Mouse (Mus musculus) hindbrain, embryonic 15.5 days (tissue): Measurements from ENCODE around the gene Rexo4. TPM values are rescaled to one million over a fixed set of nuclear protein-coding genes. Genes with fewer than 3 reads are reported as not detected.

Source experiments
- polyA plus RNA-seq: library from polyadenylated mRNA; unstranded; fragments of >200 nt; fragmentation: Nextera tagmentation; extraction: Ambion mirVana; gene quantifications from 2 replicates; pipeline ENCODE4 v1.2.1, GENCODE M21; 2015

Gene Rexo4
- polyA plus RNA-seq, 1 experiment from 2014 or later = 39.3 TPM

Other genes starting within 250 kb of the Rexo4 start
- 0.08 TPM in 1 of 2 replicates, not detected in the other for gene Abo, start 99.4 kb downstream of the Rexo4 start, polyA plus RNA-seq
- gene Surf6, start 61.5 kb downstream of the Rexo4 start, polyA plus RNA-seq = 28.9 and 31.2 TPM in 2 replicates
- gene Med22, start 53.7 kb downstream of the Rexo4 start, polyA plus RNA-seq = 126 TPM in 2 replicates
- gene Rpl7a, start 53.6 kb downstream of the Rexo4 start, polyA plus RNA-seq = 390 and 399 TPM in 2 replicates
- 56.9 and 57.2 TPM in 2 replicates for gene Surf2, start 48.0 kb downstream of the Rexo4 start, polyA plus RNA-seq
- 84.8 and 87.1 TPM in 2 replicates for gene Surf1, start 47.9 kb downstream of the Rexo4 start, polyA plus RNA-seq
- gene Surf4, start 30.5 kb downstream of the Rexo4 start, polyA plus RNA-seq = 111 and 114 TPM in 2 replicates
- gene Stkld1, start 30.3 kb downstream of the Rexo4 start, polyA plus RNA-seq = 0.12 TPM in 1 of 2 replicates, not detected in the other
- gene Adamts13, start 9.0 kb upstream of the Rexo4 start, polyA plus RNA-seq = not detected in 2 replicates
- 103 and 105 TPM in 2 replicates for gene Cacfd1, start 45.5 kb upstream of the Rexo4 start, polyA plus RNA-seq
- 13.8 and 14.1 TPM in 2 replicates for gene Slc2a6, start 63.6 kb upstream of the Rexo4 start, polyA plus RNA-seq
- gene Mymk, start 107.8 kb upstream of the Rexo4 start, polyA plus RNA-seq = 0.22 and 0.35 TPM in 2 replicates
- gene Adamtsl2, start 115.0 kb upstream of the Rexo4 start, polyA plus RNA-seq = 8.0 and 10.4 TPM in 2 replicates
- 7.7 and 9.6 TPM in 2 replicates for gene Fam163b, start 178.1 kb upstream of the Rexo4 start, polyA plus RNA-seq
- gene Dbh, start 200.8 kb upstream of the Rexo4 start, polyA plus RNA-seq = 5.3 and 7.7 TPM in 2 replicates